Mouse (Mus musculus) liver, adult 2 months (tissue): ENCODE measurements around the gene Adgrg5. TPM values are rescaled to one million over a fixed set of nuclear protein-coding genes. Genes with fewer than 3 reads are reported as not detected.

ENCODE experiments used
- DNase-seq: peaks from one replicate; pipeline ENCODE4 v3.0.0-alpha.2; 2011; ENCODE audit warnings: low read depth, low spot score; ENCODE audit errors: extremely low read depth
- H3K27ac ChIP-seq: fragments of 200-500 bp; replicated peaks from 2 replicates; pipeline ENCODE4 v1.5.1; 2012; ENCODE audit warnings: low read depth, mild to moderate bottlenecking, control low read depth, inconsistent platforms, low read length; ENCODE audit not compliant: insufficient read depth
- H3K27me3 ChIP-seq: fragments of 200-500 bp; 2 replicates; pipeline ENCODE4 v1.6.1; 2012; ENCODE audit warnings: mild to moderate bottlenecking, moderate library complexity, low read length, inconsistent platforms; ENCODE audit not compliant: control insufficient read depth, insufficient read depth
- H3K36me3 ChIP-seq: fragments of 200-500 bp; 2 replicates; pipeline ENCODE4 v1.6.1; 2012; ENCODE audit warnings: low read length, inconsistent platforms; ENCODE audit not compliant: control insufficient read depth, insufficient read depth
- H3K4me1 ChIP-seq: fragments of 200-500 bp; 2 replicates; pipeline ENCODE4 v1.6.1; 2011; ENCODE audit warnings: low read length; ENCODE audit not compliant: control insufficient read depth, insufficient read depth
- H3K4me3 ChIP-seq: fragments of 200-500 bp; 2 replicates; pipeline ENCODE4 v1.5.1; 2011; ENCODE audit warnings: low read depth, mild to moderate bottlenecking, control low read depth, low read length, moderate library complexity; ENCODE audit not compliant: insufficient read depth
- H3K79me2 ChIP-seq: fragments of 200-500 bp; 2 replicates; pipeline ENCODE4 v1.6.1; 2012; ENCODE audit warnings: inconsistent platforms, mild to moderate bottlenecking, low read length, moderate library complexity; ENCODE audit not compliant: control insufficient read depth, insufficient read depth
- H3K9ac ChIP-seq: fragments of 200-500 bp; 2 replicates; pipeline ENCODE4 v1.6.1; 2012; ENCODE audit warnings: low read depth, mild to moderate bottlenecking, control low read depth, inconsistent platforms, low read length
- CTCF ChIP-seq: fragments of 200-500 bp; IDR thresholded peaks from 2 replicates; pipeline ENCODE4 v1.5.1; 2011; ENCODE audit warnings: low read depth, low read length, control low read depth
- POLR2A ChIP-seq: fragments of 200-500 bp; IDR thresholded peaks from 2 replicates; pipeline ENCODE4 v1.6.1; 2011; ENCODE audit warnings: low read length, control low read depth; ENCODE audit not compliant: insufficient read depth; ENCODE audit errors: extremely low read depth
- WGBS: fragments of 180-500 bp; shearing (Covaris S2); methylation state at CpG from one replicate; pipeline ENCODE4 v1.1.7; 2018; 5-methylcytosine and 5-hydroxymethylcytosine counted together
- polyA plus RNA-seq: library from polyadenylated mRNA; depleted of rRNA; stranded (reverse); fragments of >200 nt; gene quantifications from 2 replicates; pipeline ENCODE4 v1.2.3, GENCODE M21; 2012
- total RNA-seq: library from RNA; depleted of rRNA; stranded (reverse); fragments of >200 nt; gene quantifications from 2 replicates; pipeline ENCODE4 v1.2.3, GENCODE M21; 2014

Adgrg5 gene
- total and polyA plus RNA-seq, 2 experiments = 0.18 to 0.77 TPM

DNA sequence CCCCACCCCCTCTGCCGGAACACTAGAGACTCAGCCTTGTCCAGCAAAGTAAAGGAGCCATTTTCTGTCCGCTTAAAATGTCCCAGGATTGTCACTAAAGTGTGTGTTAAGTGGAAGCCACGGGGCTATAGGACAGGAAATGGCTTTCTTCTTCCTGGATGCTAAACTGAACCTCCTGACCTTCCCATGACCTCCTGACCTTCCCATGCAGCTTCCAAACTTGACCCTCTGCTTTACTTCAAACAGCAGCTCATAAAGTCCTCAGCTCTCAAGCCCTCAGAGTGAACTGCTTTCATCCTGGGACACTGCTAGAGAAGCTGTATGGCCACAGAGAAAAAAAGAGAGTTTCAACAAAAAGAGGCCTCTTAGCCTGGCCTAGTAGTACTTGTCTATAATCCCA lies 46.7 kb upstream of the Adgrg5 start:
- no peak overlapping the region for H3K9ac ChIP-seq
- WGBS = 52% methylated on average over 3 of the region's 3 CpGs
- TF ChIP-seq CTCF (no peak), POLR2A (no peak)
- H3K4me1 ChIP-seq = no peaks in the 10 kb centered on the region; the same call in none of the 2 replicates
- no peaks in the 10 kb centered on the region for H3K27me3 ChIP-seq
- H3K79me2 ChIP-seq = no peaks in the 10 kb centered on the region
- no peak overlapping the region for H3K4me3 ChIP-seq
- H3K27ac ChIP-seq = no peak overlapping the region
- no peaks in the 10 kb centered on the region for H3K36me3 ChIP-seq
- no peak for DNase-seq

DNA sequence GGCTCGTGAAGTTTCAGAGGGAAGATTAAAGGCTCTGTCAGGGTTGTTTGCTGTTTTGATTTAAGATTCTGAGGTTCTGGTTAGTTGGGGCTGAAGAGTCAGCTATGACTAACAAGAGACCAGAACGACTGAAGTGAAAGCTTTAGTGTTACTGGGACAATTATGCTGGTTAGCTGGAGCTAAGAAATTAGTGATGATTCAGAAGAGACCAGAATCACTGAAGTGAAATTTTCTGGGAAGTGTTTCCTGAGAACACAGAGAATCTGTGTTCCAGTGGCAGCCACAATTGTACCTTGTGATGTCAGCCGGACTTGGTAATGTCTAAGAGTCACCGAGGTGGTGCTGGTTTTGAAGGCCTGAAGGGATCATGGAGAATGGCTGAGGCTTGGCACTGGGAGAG lies 42.8 kb upstream of the Adgrg5 start:
- H3K79me2 ChIP-seq = no peaks in the 10 kb centered on the region
- no peaks in the 10 kb centered on the region for H3K27me3 ChIP-seq
- no peak overlapping the region for H3K27ac ChIP-seq
- H3K9ac ChIP-seq = no peak overlapping the region
- H3K4me1 ChIP-seq = no peaks in the 10 kb centered on the region; the same call in 1 of the 2 replicates
- no peak for DNase-seq
- 78% methylated on average over 4 of the region's 4 CpGs for WGBS
- H3K36me3 ChIP-seq = no peaks in the 10 kb centered on the region
- H3K4me3 ChIP-seq = no peak overlapping the region
- TF ChIP-seq POLR2A (no peak), CTCF (no peak)

DNA sequence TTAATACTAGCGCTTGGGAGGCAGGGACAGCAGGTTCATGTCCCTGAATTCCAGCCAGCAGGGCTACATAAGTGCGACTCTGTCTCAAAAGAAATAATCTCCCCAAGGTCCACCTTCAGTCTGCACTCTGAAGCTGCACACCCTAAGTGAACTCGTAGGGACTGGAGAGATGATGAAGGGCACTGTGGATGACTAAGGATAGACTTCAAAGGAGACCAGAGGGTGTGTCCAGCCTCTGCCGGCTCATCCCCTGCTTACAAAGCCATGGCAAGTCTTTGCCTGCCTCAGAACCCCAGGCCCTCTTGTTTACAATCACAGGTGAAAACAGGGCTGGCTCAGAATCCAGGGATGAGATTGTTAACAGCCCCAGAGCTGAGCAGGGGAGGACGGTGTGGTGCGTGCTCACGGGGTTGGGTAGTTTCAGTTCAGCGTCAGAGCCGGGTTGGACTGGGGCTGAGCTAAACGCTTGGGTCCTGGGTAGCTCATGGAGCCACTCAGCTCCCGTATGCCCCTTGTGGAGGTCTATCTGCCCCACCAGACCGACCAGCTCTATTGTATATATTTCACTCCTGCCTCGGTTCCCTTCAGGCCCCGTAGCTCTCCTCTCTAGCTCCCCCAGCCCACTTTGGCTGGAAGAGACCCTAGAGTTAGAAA lies 35.0 kb upstream of the Adgrg5 start:
- DNase-seq = no peak
- Histone ChIP-seq H3K27me3 (no peaks in the 10 kb centered on the region), H3K4me1 (no peaks in the 10 kb centered on the region), H3K36me3 (no peaks in the 10 kb centered on the region), H3K27ac (no peak overlapping the region), H3K9ac (no peak overlapping the region), H3K79me2 (no peaks in the 10 kb centered on the region), H3K4me3 (no peak overlapping the region)
- no peak for TF ChIP-seq CTCF
- no peak for TF ChIP-seq POLR2A
- WGBS = 40% methylated on average over 14 of the region's 14 CpGs

DNA sequence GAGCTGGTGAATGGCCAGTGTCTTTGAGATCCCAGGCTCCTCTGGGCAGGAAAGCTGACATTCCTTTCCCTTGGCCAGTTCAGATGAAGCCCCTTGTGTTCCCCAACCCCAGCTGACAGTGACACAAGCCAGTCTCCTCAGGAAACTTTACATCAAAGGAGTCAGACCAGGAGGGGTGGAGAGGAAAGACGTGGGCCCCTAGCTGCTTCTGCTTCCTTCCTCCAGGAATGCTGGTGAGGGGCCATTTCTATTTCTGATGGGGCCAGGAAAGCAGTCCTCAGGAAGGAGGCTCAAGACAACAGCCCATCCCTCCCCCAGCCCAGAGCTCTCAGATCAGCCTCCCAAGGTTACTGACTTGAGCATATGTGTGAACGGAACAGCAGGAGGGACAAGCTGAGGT lies 30.6 kb upstream of the Adgrg5 start:
- no peaks in the 10 kb centered on the region for H3K27me3 ChIP-seq
- no peaks in the 10 kb centered on the region for H3K36me3 ChIP-seq
- no peak for DNase-seq
- TF ChIP-seq POLR2A (no peak), CTCF (no peak)
- WGBS = 57% methylated on average over 2 of the region's 2 CpGs
- no peaks in the 10 kb centered on the region for H3K4me1 ChIP-seq
- H3K9ac ChIP-seq = no peak overlapping the region
- no peak overlapping the region for H3K27ac ChIP-seq
- no peaks in the 10 kb centered on the region for H3K79me2 ChIP-seq
- no peak overlapping the region for H3K4me3 ChIP-seq

DNA sequence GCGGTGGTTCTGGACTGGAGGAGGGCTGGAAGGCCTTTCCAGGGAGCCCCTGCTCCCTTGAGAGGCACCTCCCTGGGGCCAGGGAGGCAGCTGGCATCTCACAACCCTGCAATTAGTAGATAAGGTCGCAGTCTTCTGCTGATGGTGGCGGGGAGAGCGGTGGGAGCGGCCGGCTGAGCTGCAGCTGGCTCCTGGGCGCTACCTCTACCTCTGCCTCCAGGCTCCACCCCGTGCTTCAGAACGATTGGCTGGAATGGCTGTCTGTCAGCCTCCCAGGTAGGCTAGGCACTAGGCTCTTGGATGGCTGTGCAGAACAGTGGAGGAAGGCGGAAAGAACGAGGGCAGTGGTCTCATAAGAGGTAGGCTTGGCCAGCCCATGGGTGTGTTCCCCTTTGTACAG lies 24.2 kb upstream of the Adgrg5 start:
- 18% methylated on average over 11 of the region's 11 CpGs for WGBS
- no peak for DNase-seq

DNA sequence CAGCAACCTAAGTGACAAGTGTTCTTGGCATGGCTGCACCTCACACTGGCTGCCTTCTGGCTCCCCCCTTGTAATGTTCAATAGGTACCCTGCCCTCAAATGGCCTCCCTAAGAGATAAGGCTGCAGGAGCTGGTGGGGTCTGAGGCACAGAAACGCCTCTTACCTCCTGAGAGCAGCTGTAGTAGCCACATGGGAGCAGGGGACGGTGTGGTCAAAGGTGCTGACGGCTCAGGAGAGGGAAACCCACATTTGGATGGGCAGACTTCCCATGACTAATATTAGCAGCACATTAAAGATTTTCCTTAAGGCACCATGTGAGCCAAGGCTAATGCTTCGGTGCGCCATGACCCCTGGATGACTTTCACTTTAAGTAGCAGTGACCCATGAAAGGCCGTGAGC lies 22.9 kb upstream of the Adgrg5 start:
- H3K9ac ChIP-seq = no peak overlapping the region
- no peak overlapping the region; the same call in 1 of the 2 replicates for H3K27ac ChIP-seq

More for the DNA sequence above, 24.2 kb upstream of the Adgrg5 start:
- Histone ChIP-seq H3K79me2 (no peaks in the 10 kb centered on the region), H3K4me1 (0 out of 2 replicates have a peak, but pooled peaks cover 1% of the 10 kb centered on the region), H3K36me3 (no peaks in the 10 kb centered on the region), H3K27me3 (no peaks in the 10 kb centered on the region), H3K4me3 (no peak overlapping the region), H3K27ac (no peak overlapping the region), H3K9ac (no peak overlapping the region)
- TF ChIP-seq CTCF (no peak), POLR2A (no peak)

More for the DNA sequence above, 22.9 kb upstream of the Adgrg5 start:
- no peak for DNase-seq
- Histone ChIP-seq H3K4me3 (no peak overlapping the region), H3K27me3 (no peaks in the 10 kb centered on the region), H3K4me1 (0 out of 2 replicates have a peak, but pooled peaks cover 1% of the 10 kb centered on the region), H3K79me2 (no peaks in the 10 kb centered on the region), H3K36me3 (no peaks in the 10 kb centered on the region)
- TF ChIP-seq CTCF = no peak
- TF ChIP-seq POLR2A = no peak
- 42% methylated on average over 6 of the region's 6 CpGs for WGBS
